9 mouse cellular contexts compared by ENCODE assay signal in genomic region chr3:102735638-102736037, GRCm38 (mm10). TPM values are rescaled to one million over a fixed set of nuclear protein-coding genes. Genes with fewer than 3 reads are reported as not detected.
DNase-seq lines count a peak whose midpoint lies in the region; ATAC-seq lines count a peak whose summit lies in the region.
"Had no signal": no experiment of that assay in that cellular context is flagged by ENCODE, and none has a peak within 500 bp of the region (broad histone marks: within the 10 kb centered on the region; RNA-seq: fewer than 3 reads in every experiment).

No protein-coding gene starts in this region.

- H3K9me3 ChIP-seq in kidney, embryonic 15.5 days (replicated peaks) = no peaks in the 10 kb centered on the region
- no peaks in the 10 kb centered on the region for H3K9me3 ChIP-seq in embryonic facial prominence, embryonic 11.5 days (replicated peaks; ENCODE audit: control insufficient read depth, low read length)
- no peaks in the 10 kb centered on the region for H3K9me3 ChIP-seq in hindbrain, embryonic 15.5 days
- no peaks in the 10 kb centered on the region for H3K9me3 ChIP-seq in midbrain, embryonic 15.5 days

- no peak for DNase-seq in kidney, adult 9 months
- no peak for DNase-seq in embryonic facial prominence, embryonic 11.5 days (ENCODE audit: low spot score)
- DNase-seq in adrenal gland, postnatal 36 days = no peak
- no peak for DNase-seq in left cerebral cortex, postnatal 25 days (ENCODE audit: low spot score in 2 of 2)
- DNase-seq in left cerebral cortex, postnatal 36 days (ENCODE audit: low spot score in 2 of 2) = no peak

- 65% methylated on average over 6 of the region's 6 CpGs for WGBS in kidney, embryonic 15.5 days
- 57% methylated on average over 6 of the region's 6 CpGs for WGBS in embryonic facial prominence, embryonic 11.5 days
- 50% methylated on average over 6 of the region's 6 CpGs for WGBS in hindbrain, embryonic 15.5 days
- WGBS in midbrain, embryonic 15.5 days = 49% methylated on average over 6 of the region's 6 CpGs

- H3K36me3 ChIP-seq in kidney, embryonic 15.5 days = no peaks in the 10 kb centered on the region
- H3K36me3 ChIP-seq in embryonic facial prominence, embryonic 11.5 days (replicated peaks; ENCODE audit: control insufficient read depth, insufficient read depth, low read depth, low read length) = no peaks in the 10 kb centered on the region
- H3K36me3 ChIP-seq in hindbrain, embryonic 15.5 days = no peaks in the 10 kb centered on the region
- no peaks in the 10 kb centered on the region for H3K36me3 ChIP-seq in midbrain, embryonic 15.5 days (replicated peaks)

- H3K4me1 ChIP-seq in kidney, embryonic 15.5 days = peaks cover 38% of the 10 kb centered on the region
- H3K4me1 ChIP-seq in embryonic facial prominence, embryonic 11.5 days (ENCODE audit: control insufficient read depth, insufficient read depth, low read length) = no peaks in the 10 kb centered on the region; the same call in 1 of the 2 replicates
- peaks cover 35% of the 10 kb centered on the region for H3K4me1 ChIP-seq in hindbrain, embryonic 15.5 days (replicated peaks)
- H3K4me1 ChIP-seq in midbrain, embryonic 15.5 days = peaks cover 7% of the 10 kb centered on the region

- no peak overlapping the region for H3K27ac ChIP-seq in kidney, embryonic 15.5 days
- H3K27ac ChIP-seq in embryonic facial prominence, embryonic 11.5 days (replicated peaks; ENCODE audit: low read depth, low read length) = no peak overlapping the region
- 0 out of 2 replicates have a peak overlapping the region, but pooled peaks have one; percentile 49 for H3K27ac ChIP-seq in hindbrain, embryonic 15.5 days (replicated peaks)
- no peak overlapping the region for H3K27ac ChIP-seq in midbrain, embryonic 15.5 days

- no peak overlapping the region for H3K9ac ChIP-seq in kidney, embryonic 15.5 days
- H3K9ac ChIP-seq in embryonic facial prominence, embryonic 11.5 days (replicated peaks; ENCODE audit: low read length) = no peak overlapping the region
- peak overlapping the region; percentile 56; the same call in 1 of the 2 replicates for H3K9ac ChIP-seq in hindbrain, embryonic 15.5 days
- peak overlapping the region; percentile 84; the same call in 1 of the 2 replicates for H3K9ac ChIP-seq in midbrain, embryonic 15.5 days

- ATAC-seq in kidney, embryonic 15.5 days (replicated peaks; ENCODE audit: low FRiP score) = no peak
- ATAC-seq in embryonic facial prominence, embryonic 11.5 days (replicated peaks; ENCODE audit: insufficient number of reproducible peaks, low FRiP score, low TSS enrichment, low read depth) = no peak
- ATAC-seq in hindbrain, embryonic 15.5 days (ENCODE audit: low FRiP score, low read depth) = peak; percentile 38; the same call in 1 of the 2 replicates
- ATAC-seq in midbrain, embryonic 15.5 days (replicated peaks) = peak; percentile 57

- peaks cover 19% of the 10 kb centered on the region for H3K27me3 ChIP-seq in kidney, embryonic 15.5 days
- H3K27me3 ChIP-seq in embryonic facial prominence, embryonic 11.5 days (ENCODE audit: control insufficient read depth, insufficient read depth, low read length) = no peaks in the 10 kb centered on the region
- no peaks in the 10 kb centered on the region for H3K27me3 ChIP-seq in hindbrain, embryonic 15.5 days
- H3K27me3 ChIP-seq in midbrain, embryonic 15.5 days (replicated peaks) = no peaks in the 10 kb centered on the region

- intact Hi-C loops in left cerebral cortex, postnatal 25 days (cut with DNase I) = no loop called here
- intact Hi-C loops in left cerebral cortex, postnatal 36 days (cut with DNase I) = no loop called here

- H3K4me3 ChIP-seq in kidney, embryonic 15.5 days (replicated peaks) = peak overlapping the region; percentile 74
- peak overlapping the region; percentile 72 for H3K4me3 ChIP-seq in embryonic facial prominence, embryonic 11.5 days (ENCODE audit: low read depth, low read length)
- H3K4me3 ChIP-seq in hindbrain, embryonic 15.5 days = peak overlapping the region; percentile 62
- H3K4me3 ChIP-seq in midbrain, embryonic 15.5 days = peak overlapping the region; percentile 85

- H3K4me2 ChIP-seq in kidney, embryonic 15.5 days = peak overlapping the region; percentile 95
- peak overlapping the region; percentile 77 for H3K4me2 ChIP-seq in embryonic facial prominence, embryonic 11.5 days (ENCODE audit: low read depth, low read length)
- H3K4me2 ChIP-seq in hindbrain, embryonic 15.5 days = peak overlapping the region; percentile 80
- H3K4me2 ChIP-seq in midbrain, embryonic 15.5 days = peak overlapping the region; percentile 74

RNA-seq across cellular contexts. Expression of gene Tspan2, which starts 1.3 kb away (rescaled TPM):
- polyA plus RNA-seq in kidney, embryonic 15.5 days (2015; fragmentation: Nextera tagmentation; extraction: Ambion mirVana) = 7.4 and 9.1 TPM in 2 replicates
- 9.0 and 9.7 TPM in 2 replicates for polyA plus RNA-seq in embryonic facial prominence, embryonic 11.5 days (2014; fragmentation: Nextera tagmentation; extraction: Ambion mirVana)
- 11.5 and 12.8 TPM in 2 replicates for polyA plus RNA-seq in hindbrain, embryonic 15.5 days (2015; fragmentation: Nextera tagmentation; extraction: Ambion mirVana)
- polyA plus RNA-seq in midbrain, embryonic 15.5 days (2015; fragmentation: Nextera tagmentation; extraction: Ambion mirVana) = 8.9 and 9.6 TPM in 2 replicates
- 1 to 10 TPM; 5.6 to 6.1 TPM for total RNA-seq in adrenal gland, postnatal 36 days (2021)
- total RNA-seq in left cerebral cortex, postnatal 25 days (2021) = 100 to 1,000 TPM in 1 of 2 experiments, 10 to 100 TPM in 1; 89.2 to 105 TPM
- 100 to 1,000 TPM in 1 of 2 experiments, 10 to 100 TPM in 1; 72.9 to 121 TPM for total RNA-seq in left cerebral cortex, postnatal 36 days (2021)

RNA-seq across cellular contexts. Expression of gene Tshb, which starts 46.9 kb away (rescaled TPM):
- 0.05 and 0.06 TPM in 2 replicates for polyA plus RNA-seq in kidney, embryonic 15.5 days (2015; fragmentation: Nextera tagmentation; extraction: Ambion mirVana)
- 0.04 and 0.15 TPM in 2 replicates for polyA plus RNA-seq in embryonic facial prominence, embryonic 11.5 days (2014; fragmentation: Nextera tagmentation; extraction: Ambion mirVana)
- 0.13 and 0.64 TPM in 2 replicates for polyA plus RNA-seq in hindbrain, embryonic 15.5 days (2015; fragmentation: Nextera tagmentation; extraction: Ambion mirVana)
- 0.73 and 0.81 TPM in 2 replicates for polyA plus RNA-seq in midbrain, embryonic 15.5 days (2015; fragmentation: Nextera tagmentation; extraction: Ambion mirVana)
- total RNA-seq in adrenal gland, postnatal 36 days (2021) = not detected
- not detected for total RNA-seq in left cerebral cortex, postnatal 25 days (2021)
- not detected for total RNA-seq in left cerebral cortex, postnatal 36 days (2021)
- polyA plus RNA-seq: Patski had no signal

Comparison
In these comparisons a context has a peak if more than half of its experiments do, and no peak if none do; other contexts are left out.
1. ATAC-seq: peak in hindbrain, embryonic 15.5 days (single experiment) and midbrain, embryonic 15.5 days (single experiment); none in kidney, embryonic 15.5 days (single experiment) and embryonic facial prominence, embryonic 11.5 days (single experiment).
2. H3K9ac ChIP-seq: peak in hindbrain, embryonic 15.5 days (single experiment) and midbrain, embryonic 15.5 days (single experiment); none in kidney, embryonic 15.5 days (single experiment) and embryonic facial prominence, embryonic 11.5 days (single experiment).
3. Peak in every context shown above with its lines, with median percentiles within 50 percentile points of each other: H3K4me2 ChIP-seq and H3K4me3 ChIP-seq.